8 mouse cellular contexts compared by ENCODE assay signal in the genomic region with DNA sequence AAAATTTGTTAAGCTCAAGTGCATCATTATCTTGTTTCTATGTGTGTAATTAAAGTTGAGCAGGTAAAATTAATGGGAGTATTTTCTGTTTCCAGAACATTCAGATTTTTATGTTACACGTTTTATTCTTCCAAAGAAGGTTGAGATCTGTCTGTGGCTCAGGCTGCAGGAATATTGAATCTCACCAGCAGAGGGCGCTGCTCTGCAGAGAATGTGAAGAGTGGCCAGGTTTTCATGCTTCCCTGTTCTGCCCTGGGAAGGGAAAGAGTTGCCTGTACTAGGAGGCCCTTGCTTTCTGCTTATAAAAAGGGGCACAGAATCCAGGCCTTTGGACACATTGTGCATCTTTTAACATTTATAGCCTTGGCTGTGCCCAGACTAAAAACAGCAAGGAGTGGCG.
DNase-seq lines count a peak whose midpoint lies in the region; ATAC-seq and TF ChIP-seq lines count a peak whose summit lies in the region.

No protein-coding gene starts in this region.

- 40% methylated on average over 3 of the region's 3 CpGs for WGBS in embryonic facial prominence, embryonic 11.5 days
- 35% methylated on average over 3 of the region's 3 CpGs for WGBS in heart, embryonic 16.5 days

- no peaks in the 10 kb centered on the region for H3K27me3 ChIP-seq in MEL (ENCODE audit: control insufficient read depth in 1 of 2, insufficient read depth in 2 of 2, low read length in 2 of 2)
- no peaks in the 10 kb centered on the region for H3K27me3 ChIP-seq in embryonic facial prominence, embryonic 11.5 days (ENCODE audit: control insufficient read depth, insufficient read depth, low read length)
- H3K27me3 ChIP-seq in heart, embryonic 16.5 days (ENCODE audit: control insufficient read depth, insufficient read depth, low read length), result no peaks in the 10 kb centered on the region

- peak; percentile 100 for TF ChIP-seq RAD21 in MEL (IDR thresholded peaks at IDR 0.05; ENCODE audit: low read depth, low read length)

- no peak overlapping the region for H3K27ac ChIP-seq in MEL (ENCODE audit: control insufficient read depth, low read depth, low read length)
- H3K27ac ChIP-seq in embryonic facial prominence, embryonic 11.5 days (replicated peaks; ENCODE audit: low read depth, low read length), result no peak overlapping the region
- no peak overlapping the region for H3K27ac ChIP-seq in heart, embryonic 16.5 days (ENCODE audit: low read length)

- peak; percentile 79 to 100 (median 99) for TF ChIP-seq CTCF in MEL (IDR thresholded peaks at IDR 0.05 in 2 of 3, conservative IDR thresholded peaks at IDR 0.05 in 1 of 3; ENCODE audit: control insufficient read depth in 1 of 3, insufficient read depth in 1 of 3, low read depth in 2 of 3, low read length in 3 of 3, poor library complexity in 1 of 3, severe bottlenecking in 1 of 3)

- TF ChIP-seq POLR2A in MEL (IDR thresholded peaks at IDR 0.05; ENCODE audit: control insufficient read depth in 1 of 2, insufficient read depth in 1 of 2, low read depth in 1 of 2, low read length in 2 of 2, poor library complexity in 1 of 2), result no peak

- peaks cover 0 to 8% of the 10 kb centered on the region in 2 experiments; a peak in 2 of 4 replicates for H3K36me3 ChIP-seq in MEL (ENCODE audit: control insufficient read depth in 1 of 2, insufficient read depth in 2 of 2, low read length in 2 of 2)
- H3K36me3 ChIP-seq in embryonic facial prominence, embryonic 11.5 days (replicated peaks; ENCODE audit: control insufficient read depth, insufficient read depth, low read depth, low read length), result no peaks in the 10 kb centered on the region
- H3K36me3 ChIP-seq in heart, embryonic 16.5 days (ENCODE audit: control insufficient read depth, insufficient read depth), result no peaks in the 10 kb centered on the region

- no peak overlapping the region for H3K9ac ChIP-seq in MEL (ENCODE audit: control insufficient read depth, low read depth, low read length, poor library complexity, severe bottlenecking)
- H3K9ac ChIP-seq in embryonic facial prominence, embryonic 11.5 days (replicated peaks; ENCODE audit: low read length), result no peak overlapping the region
- H3K9ac ChIP-seq in heart, embryonic 16.5 days (ENCODE audit: low read length), result no peak overlapping the region

- TF ChIP-seq EP300 in MEL (IDR thresholded peaks at IDR 0.05; ENCODE audit: low read depth in 1 of 2, low read length in 2 of 2), result no peak

- H3K9me3 ChIP-seq in MEL (replicated peaks; ENCODE audit: insufficient read depth, low read length), result no peaks in the 10 kb centered on the region
- H3K9me3 ChIP-seq in embryonic facial prominence, embryonic 11.5 days (replicated peaks; ENCODE audit: control insufficient read depth, low read length), result no peaks in the 10 kb centered on the region
- H3K9me3 ChIP-seq in heart, embryonic 16.5 days (replicated peaks; ENCODE audit: control insufficient read depth, low read length), result no peaks in the 10 kb centered on the region

- no peaks in the 10 kb centered on the region for H3K79me2 ChIP-seq in MEL (ENCODE audit: control insufficient read depth, insufficient read depth, low read length, poor library complexity)

- H3K4me1 ChIP-seq in MEL (ENCODE audit: control insufficient read depth in 1 of 2, insufficient read depth in 2 of 2, low read length in 2 of 2), result peaks cover 0 to 5% of the 10 kb centered on the region in 2 experiments; a peak in 1 of 4 replicates
- H3K4me1 ChIP-seq in embryonic facial prominence, embryonic 11.5 days (ENCODE audit: control insufficient read depth, insufficient read depth, low read length), result no peaks in the 10 kb centered on the region
- peaks cover 8% of the 10 kb centered on the region; the same call in 1 of the 2 replicates for H3K4me1 ChIP-seq in heart, embryonic 16.5 days (ENCODE audit: control insufficient read depth, insufficient read depth, low read length)

- ATAC-seq in embryonic facial prominence, embryonic 11.5 days (replicated peaks; ENCODE audit: insufficient number of reproducible peaks, low FRiP score, low TSS enrichment, low read depth), result no peak
- ATAC-seq in heart, embryonic 16.5 days (replicated peaks; ENCODE audit: extremely low read depth, insufficient read depth, low FRiP score), result peak; percentile 67; the same call in 1 of the 2 replicates

- H3K4me2 ChIP-seq in embryonic facial prominence, embryonic 11.5 days (ENCODE audit: low read depth, low read length), result no peak overlapping the region
- H3K4me2 ChIP-seq in heart, embryonic 16.5 days (ENCODE audit: low read depth, low read length), result no peak overlapping the region

- peak; percentile 90 for DNase-seq in MEL (ENCODE audit: low read depth, low spot score)
- DNase-seq in adrenal gland, postnatal 4 days (ENCODE audit: low spot score in 2 of 2), result peak; percentile 75 to 77
- peak; percentile 91 for DNase-seq in embryonic facial prominence, embryonic 11.5 days (ENCODE audit: low spot score)
- peak; percentile 58 to 88 for DNase-seq in layer of hippocampus, adult 8-10 months (ENCODE audit: low spot score in 2 of 2)
- peak; percentile 88 for DNase-seq in lung, postnatal 10 days
- DNase-seq in right cerebral cortex, postnatal 4 days, result peak; percentile 96
- DNase-seq in yolk sac, embryonic 10.5 days (ENCODE audit: low spot score), result peak; percentile 72

- no peak overlapping the region for H3K4me3 ChIP-seq in MEL (ENCODE audit: control insufficient read depth in 1 of 2, insufficient read depth in 1 of 2, low read depth in 2 of 2, low read length in 2 of 2)
- H3K4me3 ChIP-seq in embryonic facial prominence, embryonic 11.5 days (ENCODE audit: low read depth, low read length), result no peak overlapping the region
- no peak overlapping the region for H3K4me3 ChIP-seq in heart, embryonic 16.5 days (ENCODE audit: low read length)

TF ChIP-seq in MEL, 35 proteins besides CTCF, POLR2A, EP300 and RAD21:
- TF ChIP-seq ZC3H11A (IDR thresholded peaks at IDR 0.05; ENCODE audit: low read depth, low read length) (peak; percentile 100), ZMIZ1 (IDR thresholded peaks at IDR 0.05; ENCODE audit: low read depth, low read length) (no peak), MAFK (IDR thresholded peaks at IDR 0.05; ENCODE audit: borderline replicate concordance, low read depth, low read length) (no peak), ZNF384 (IDR thresholded peaks at IDR 0.05; ENCODE audit: low read depth, low read length) (peak; percentile 26; the same call in 1 of the 2 replicates), MXI1 (IDR thresholded peaks at IDR 0.05; ENCODE audit: low read depth, low read length) (no peak), POLR2AphosphoS2 (IDR thresholded peaks at IDR 0.05; ENCODE audit: low read length) (no peak), BHLHE40 (IDR thresholded peaks at IDR 0.05; ENCODE audit: borderline replicate concordance, low read depth, low read length) (no peak), SIN3A (IDR thresholded peaks at IDR 0.05; ENCODE audit: low read length) (peak; percentile 63), UBTF (IDR thresholded peaks at IDR 0.05; ENCODE audit: borderline replicate concordance, insufficient read depth, low read depth, low read length) (no peak), GABPA (IDR thresholded peaks at IDR 0.05; ENCODE audit: low read depth, low read length) (no peak), TBP (IDR thresholded peaks at IDR 0.05; ENCODE audit: low read depth, low read length) (no peak), POLR2AphosphoS5 (IDR thresholded peaks at IDR 0.05; ENCODE audit: borderline replicate concordance, low read depth, low read length) (no peak), GATA1 (IDR thresholded peaks at IDR 0.05; ENCODE audit: low read depth, low read length) (no peak), USF1 (IDR thresholded peaks at IDR 0.05; ENCODE audit: low read depth, low read length) (no peak), ELF1 (IDR thresholded peaks at IDR 0.05; ENCODE audit: low read depth, low read length) (no peak), MYB (IDR thresholded peaks at IDR 0.05; ENCODE audit: low read depth, low read length) (no peak), RCOR1 (IDR thresholded peaks at IDR 0.05; ENCODE audit: low read depth, low read length) (no peak), TAL1 (IDR thresholded peaks at IDR 0.05; ENCODE audit: low read length) (no peak), USF2 (IDR thresholded peaks at IDR 0.05; ENCODE audit: borderline replicate concordance in 1 of 2, insufficient read depth in 1 of 2, low read depth in 1 of 2, low read length in 2 of 2) (no peak), CHD1 (IDR thresholded peaks at IDR 0.05; ENCODE audit: low read depth, low read length) (no peak), MYC (IDR thresholded peaks at IDR 0.05; ENCODE audit: low read depth, low read length) (0 out of 2 replicates have a peak, but pooled peaks have one; percentile 56), MAZ (IDR thresholded peaks at IDR 0.05; ENCODE audit: low read depth, low read length) (no peak), MEF2A (IDR thresholded peaks at IDR 0.05; ENCODE audit: extremely low read depth, insufficient replicate concordance, low read depth, low read length, poor library complexity, severe bottlenecking) (no peak), SMC3 (IDR thresholded peaks at IDR 0.05; ENCODE audit: low read depth, low read length) (peak; percentile 100), ETS1 (IDR thresholded peaks at IDR 0.05; ENCODE audit: low read depth, low read length) (no peak), MAX (IDR thresholded peaks at IDR 0.05; ENCODE audit: low read length) (no peak)
